Mouse (Mus musculus) mouse trophoblast stem cell (cell line): ENCODE data around the gene Dok7.

Experiments
- in situ Hi-C, 2 experiments: fragments of 300-500 bp; cut with MseI, MboI; formaldehyde crosslinking; loops; 2 replicates in 1 of 2; 3 replicates in 1 of 2; pipeline ENCODE4 v1.15.1; 2025

The Dok7 gene

DNA sequence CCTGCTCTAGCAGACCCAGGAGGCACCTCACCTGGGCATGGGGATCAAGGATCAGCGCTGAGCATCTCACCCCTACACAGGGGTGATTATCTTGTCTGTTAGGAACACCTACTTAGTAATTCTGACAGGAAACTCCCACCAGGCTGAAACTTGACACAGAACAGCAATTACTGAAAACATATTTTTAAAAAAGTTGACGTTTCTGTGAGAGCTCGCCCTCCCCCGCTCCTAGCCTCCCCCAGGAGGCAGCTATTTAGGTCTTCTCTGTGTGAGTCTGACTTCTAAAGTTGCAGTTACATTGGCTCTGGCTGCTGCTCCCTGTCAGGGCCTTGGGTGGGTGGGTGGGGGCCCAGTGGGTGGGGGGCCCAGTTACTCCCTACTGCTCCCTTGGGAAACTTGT lies 55.9 kb downstream of the Dok7 start:
- in situ Hi-C loops, result no loop called here

DNA sequence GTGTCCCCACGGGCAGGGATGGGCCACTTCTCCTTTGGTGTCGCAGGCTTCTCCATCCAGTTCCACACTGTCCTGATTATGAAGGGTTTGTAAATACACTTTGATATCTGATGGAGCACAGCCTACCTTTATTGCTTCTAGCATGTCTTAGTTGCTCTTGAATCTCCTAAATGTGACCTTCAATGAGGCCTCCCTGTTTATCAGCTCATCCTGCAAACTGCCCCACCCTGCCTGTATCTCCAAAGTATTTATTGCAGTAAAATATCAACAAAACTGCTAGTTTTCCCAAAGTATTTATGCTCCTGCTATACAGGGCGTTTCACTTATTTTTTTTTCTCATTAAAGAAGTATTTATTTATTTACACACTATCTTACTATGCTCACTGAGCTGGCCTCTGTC lies 59.4 kb downstream of the Dok7 start:
- in situ Hi-C loops, result no loop called here

DNA sequence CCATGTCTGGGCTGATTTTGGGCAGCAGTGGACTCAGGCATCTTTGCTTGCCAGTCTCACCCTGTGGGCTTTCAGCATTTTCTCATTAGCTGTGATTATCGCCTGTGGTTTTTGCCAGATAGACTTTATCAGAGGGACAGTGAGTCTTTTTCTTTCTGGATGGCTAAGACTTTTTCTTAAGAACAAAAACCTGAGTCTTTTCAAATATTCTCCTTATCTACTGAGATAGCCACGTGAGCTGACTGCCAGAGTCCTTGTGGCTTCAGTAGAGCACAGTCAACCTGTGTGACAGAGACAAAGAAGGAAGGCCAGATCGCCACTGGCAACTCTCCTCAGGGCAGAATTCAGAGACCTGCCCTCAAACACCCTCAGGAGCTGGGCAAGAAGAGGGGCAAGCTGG lies 61.1 kb downstream of the Dok7 start:
- in situ Hi-C loops, result no loop called here

DNA sequence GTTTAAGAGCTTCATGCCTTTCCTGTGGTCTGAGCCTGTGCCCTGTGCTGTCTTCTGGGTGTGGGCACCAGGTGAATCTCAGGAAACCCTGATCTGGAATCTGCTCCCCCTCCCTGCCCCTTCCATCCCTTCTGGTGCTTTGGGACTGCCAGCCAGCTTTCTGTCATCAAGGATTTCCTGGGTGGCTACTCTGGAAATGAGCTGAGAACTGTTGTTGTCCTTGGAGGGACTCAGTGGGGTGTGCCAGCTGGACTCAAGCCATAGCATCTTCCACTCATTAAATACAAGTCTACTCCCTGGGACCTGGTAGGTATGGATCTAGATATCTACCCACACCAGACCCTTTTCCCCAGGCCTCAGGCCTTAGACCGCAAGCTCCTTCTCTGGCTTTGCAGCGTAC lies 61.9 kb downstream of the Dok7 start:
- in situ Hi-C loops, result no loop called here

DNA sequence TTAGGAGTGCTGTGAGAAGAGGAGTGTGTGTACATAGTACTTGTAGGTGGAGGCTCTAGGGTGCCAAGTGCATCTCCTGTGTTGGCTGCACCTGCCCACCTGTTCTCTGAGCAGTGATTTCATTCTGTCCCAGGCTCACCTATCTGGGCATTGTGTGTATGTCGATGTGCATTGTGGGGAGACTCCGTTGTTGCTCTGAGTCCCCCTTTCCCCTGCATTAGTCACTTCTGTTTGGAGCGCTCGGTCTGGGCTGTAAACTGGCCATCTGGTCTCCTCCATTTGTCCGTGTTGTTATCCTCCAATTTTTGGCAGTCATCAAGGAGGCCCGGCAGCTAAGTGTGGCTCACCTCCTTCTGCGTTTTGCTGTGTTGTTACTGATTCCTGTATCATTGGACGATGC lies 63.5 kb downstream of the Dok7 start:
- in situ Hi-C loops, result no loop called here

GRCm38 (mm10) chr5:35129208-35129607 lies 72.6 kb downstream of the Dok7 start:
- in situ Hi-C loops, result no loop called here

GRCm38 (mm10) chr5:35129767-35130191 lies 73.2 kb downstream of the Dok7 start:
- in situ Hi-C loops, result no loop called here

GRCm38 (mm10) chr5:35131237-35131636 lies 74.7 kb downstream of the Dok7 start:
- in situ Hi-C loops, result no loop called here

GRCm38 (mm10) chr5:35131773-35132172 lies 75.2 kb downstream of the Dok7 start:
- in situ Hi-C loops, result no loop called here

- in situ Hi-C loops, result no loop called here
These were observed 75.9 kb downstream of the Dok7 start for GRCm38 (mm10) chr5:35132278-35132980.

- in situ Hi-C loops, result no loop called here
These were observed 76.9 kb downstream of the Dok7 start for GRCm38 (mm10) chr5:35133468-35133867.

DNA sequence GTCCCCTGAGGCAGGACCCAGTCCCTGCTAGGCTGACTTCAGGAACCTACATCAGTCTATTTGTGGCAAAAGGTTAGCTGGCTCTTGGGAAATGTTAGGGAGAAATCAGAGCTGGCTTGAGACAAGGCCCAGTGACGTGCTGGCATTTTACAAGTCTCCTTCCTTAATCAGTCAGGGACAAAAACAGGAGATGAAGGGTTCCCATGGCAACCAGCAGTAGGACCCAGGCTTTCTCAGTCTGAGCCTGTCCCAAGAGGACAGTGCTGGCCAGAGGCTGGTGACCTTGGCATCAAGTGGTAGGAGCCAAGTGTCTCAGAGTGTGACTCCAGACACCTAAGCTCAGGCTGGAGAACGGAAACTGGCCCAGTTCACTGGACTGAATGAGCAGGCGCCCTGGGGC lies 77.7 kb downstream of the Dok7 start:
- in situ Hi-C loops, result no loop called here

DNA sequence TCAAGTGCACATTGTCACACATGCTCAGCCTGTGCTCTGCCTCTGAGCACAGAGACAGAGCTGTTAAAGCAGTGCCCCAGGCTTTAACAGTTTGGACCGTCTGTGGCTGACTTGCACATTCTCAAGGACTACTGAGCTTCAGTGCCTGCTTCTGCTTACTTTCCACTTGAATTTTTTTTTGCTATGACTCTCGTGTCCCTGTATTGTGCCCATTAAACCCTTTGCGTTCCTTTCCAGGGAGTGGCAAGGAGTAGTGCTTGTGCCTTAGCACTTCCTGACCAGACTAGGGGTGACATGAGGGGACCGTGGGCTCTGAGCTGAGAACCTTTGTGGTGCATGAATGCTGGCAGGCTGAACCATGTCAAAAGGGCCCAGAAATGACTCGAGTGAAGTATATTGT lies 79.3 kb downstream of the Dok7 start:
- in situ Hi-C loops, result no loop called here
